Mouse (Mus musculus) cerebellum, adult 8-10 months (tissue): Measurements from ENCODE around the gene Tvp23b.

Source experiments
- DNase-seq: peaks from one replicate; pipeline ENCODE4 v3.0.0; 2022

Tvp23b gene

DNA sequence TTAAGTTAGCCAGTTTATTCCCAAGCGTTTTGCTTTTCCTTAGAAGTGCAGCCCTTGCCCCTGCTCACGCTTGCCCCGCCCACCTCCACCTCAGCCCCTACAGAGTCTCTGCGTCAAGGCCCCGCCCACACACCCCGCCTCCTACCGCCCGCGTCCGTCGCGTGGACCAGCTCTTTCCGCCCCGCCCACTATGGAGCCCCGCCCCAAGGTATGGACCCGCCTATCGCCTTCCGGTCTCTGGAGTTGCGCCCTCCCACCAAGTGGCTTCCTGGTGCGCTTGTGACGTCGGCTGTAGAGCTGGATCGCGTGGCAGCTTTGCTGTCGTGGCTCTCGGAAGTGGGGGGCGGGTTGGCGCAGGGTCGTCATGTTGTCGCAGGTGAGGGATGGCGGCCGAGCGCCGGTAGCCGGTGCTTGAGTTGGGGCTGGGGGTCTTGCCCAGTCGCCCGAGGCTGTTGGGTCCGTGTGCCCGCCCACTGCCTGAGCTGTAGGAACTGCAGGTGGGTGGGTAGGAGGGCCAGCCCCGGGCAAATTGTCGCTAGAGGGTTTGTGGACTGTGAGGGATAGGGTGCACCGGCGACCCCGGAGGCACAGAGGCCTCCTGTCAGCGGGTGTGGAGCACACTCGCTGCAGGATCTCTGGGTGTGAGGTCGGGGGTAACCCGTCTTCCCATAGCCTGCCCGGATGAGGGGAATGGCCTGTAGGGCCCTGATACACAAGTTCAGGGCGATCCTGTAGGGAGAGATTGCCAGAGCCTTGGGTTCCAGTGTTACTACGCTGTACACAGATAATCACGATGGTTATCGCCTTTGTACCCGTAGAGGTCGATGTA, at the start of gene Tvp23b:
Gene Tvp23b (plus strand): TSS at position 236 of the 829 bp plus-strand sequence.
- DNase-seq = peak; percentile 98

DNA sequence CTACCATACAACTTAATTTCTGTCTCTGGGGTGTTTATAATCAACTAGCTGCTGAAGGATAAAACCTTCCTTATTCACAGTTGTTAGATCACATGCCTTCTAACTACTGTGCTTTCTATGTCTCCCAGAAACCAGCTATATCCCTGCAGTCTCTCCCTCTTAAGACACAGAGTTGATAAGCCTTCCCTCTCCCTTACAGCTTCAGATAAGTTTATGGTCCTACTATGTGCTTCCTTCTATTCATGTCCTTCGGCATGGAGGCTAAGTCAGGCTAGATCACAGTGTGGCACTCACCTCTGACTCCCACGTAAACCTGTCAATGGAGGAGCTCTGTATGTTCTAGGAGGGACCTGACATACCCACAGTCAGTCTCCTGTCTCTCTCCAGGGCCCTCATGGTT, 48.9 kb upstream of the Tvp23b start:
- DNase-seq = no peak

DNA sequence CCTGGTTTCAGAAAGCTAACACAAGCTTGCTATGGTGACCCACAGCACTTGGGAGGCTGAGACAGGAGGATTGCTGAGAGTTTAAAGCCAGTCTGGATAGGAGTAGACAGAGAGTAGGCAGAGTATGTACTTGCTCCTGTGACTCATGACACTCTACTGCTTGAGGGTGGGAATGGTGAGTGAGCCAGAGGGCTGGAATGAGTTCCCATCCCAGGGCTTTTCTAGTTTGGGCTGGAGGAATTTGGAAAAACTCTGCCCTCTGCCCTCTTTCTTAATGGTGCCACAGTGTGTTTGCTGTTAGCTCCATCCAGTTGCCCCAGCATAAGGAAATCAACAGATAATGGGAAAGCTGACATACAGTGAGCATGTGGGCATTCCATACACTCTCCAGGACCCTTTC, 47.3 kb upstream of the Tvp23b start:
- no peak for DNase-seq

DNA sequence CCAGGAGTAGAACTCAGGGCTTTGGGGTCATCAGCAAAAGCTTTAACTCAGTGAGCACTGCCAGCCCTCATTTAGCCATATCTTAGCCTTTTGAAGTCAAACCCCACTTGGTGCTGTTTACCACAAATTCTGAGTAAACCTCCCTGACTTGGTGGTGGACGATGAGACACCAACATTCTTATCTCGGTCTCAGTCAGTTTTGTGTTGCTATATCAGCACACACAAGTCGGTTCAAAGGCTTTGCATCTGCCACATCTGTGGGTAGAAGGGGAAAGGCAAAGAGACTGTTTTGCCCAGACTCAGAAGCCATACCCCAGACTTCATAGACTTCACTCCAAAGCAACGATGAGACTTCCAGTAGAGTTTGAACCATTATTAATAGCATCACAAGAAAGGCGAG, 34.7 kb upstream of the Tvp23b start:
- DNase-seq = no peak

DNA sequence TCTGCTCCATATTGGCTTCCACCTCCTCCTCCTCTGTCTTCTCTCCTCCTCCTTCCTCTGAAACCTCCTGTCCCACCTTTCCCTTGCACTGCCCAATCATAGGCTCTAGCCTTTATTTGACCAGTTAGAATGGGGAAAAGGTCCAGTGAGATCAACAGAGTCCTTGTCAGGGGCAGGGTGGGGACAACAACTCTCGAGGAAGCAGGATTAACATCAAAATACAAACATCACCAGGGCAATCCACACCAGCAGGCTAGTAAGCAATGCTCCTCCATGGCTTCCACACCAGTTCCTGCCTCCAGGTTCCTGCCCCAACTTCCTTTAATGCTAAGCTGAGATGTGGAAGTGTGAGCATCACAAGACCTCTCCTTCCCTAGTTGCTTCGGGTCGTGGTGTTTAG, 33.5 kb upstream of the Tvp23b start:
- no peak for DNase-seq

DNA sequence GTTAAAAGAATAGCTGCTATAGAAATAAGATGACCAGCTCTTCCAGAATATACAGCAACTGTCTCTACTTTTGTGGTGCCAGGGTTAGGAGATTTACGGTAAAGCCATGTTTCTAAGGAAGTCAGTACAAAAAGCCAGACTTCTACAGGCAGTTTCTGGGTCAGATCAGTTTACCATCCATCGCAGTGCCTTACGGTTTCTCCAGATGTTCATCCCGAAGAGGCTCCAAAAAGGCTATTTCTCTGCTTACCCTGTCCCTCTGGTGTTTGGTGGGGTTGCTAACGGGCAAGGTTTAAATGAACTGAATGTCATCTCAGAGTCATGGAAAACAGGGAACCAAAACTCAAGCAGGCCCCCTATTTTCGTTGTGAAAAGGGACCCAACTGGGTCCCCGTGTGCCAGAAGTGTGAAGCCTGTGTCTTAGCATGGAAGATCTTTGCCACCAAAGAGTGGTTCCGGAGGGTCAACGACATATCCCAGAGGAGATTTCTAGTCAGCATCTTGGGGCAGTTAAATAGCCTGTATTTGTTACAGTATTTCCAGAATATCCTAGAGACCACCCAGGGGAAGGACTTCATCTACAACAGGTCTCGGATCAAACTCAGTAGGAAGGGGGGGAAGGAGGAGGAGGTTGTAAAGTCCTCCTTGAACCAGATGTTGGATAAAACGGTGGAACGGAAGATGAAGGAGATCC, 32.1 kb upstream of the Tvp23b start, which contains the start of gene Fbxw10:
Gene Fbxw10 (plus strand): TSS at position 109 of the 694 bp plus-strand sequence.
- DNase-seq = no peak

DNA sequence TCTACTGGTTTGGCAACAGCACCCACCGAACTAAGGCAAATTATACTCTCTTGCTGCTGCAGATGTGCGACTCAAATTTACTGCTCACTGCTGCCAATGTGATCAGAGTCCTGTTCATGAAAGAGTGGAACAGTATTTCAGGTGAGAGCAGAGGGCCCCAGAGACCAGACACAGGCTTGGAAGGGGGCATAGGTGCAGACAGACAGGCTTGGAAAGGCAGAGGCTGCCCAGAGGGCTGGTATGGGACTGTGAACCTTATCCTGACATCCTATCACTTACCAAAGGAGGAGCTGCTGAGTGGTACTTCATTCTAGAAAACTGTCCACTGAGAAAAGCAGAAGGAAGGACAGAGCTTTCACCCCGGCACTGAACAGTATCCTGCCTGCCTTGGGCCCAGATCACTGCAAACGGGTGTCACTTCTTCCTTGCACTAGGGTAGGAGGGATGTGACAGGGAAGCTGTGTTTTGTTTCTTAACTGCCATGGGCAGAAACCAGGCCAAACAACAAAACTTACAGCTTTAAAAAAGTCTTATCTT, 31.5 kb upstream of the Tvp23b start:
- DNase-seq = no peak

DNA sequence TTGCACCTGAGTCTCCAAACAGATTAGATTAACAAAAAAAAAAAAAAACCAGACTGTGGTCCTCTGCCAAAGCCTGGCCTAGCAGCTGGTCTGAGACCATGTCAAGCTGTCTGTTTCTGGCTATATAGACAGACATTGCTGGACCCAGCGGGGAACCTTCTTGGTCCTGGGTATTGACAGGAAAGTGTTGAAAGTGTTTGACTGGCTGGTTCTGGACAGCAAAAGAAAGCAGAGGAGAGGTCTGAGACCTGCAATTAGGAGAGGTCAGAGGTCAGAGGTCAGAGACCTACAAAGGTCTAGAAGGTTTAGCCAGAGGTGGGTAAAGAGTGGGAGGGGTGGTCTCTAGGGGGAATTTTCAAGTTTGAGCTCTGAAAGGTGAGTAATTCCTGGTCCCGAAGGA, 31.0 kb upstream of the Tvp23b start:
- no peak for DNase-seq

DNA sequence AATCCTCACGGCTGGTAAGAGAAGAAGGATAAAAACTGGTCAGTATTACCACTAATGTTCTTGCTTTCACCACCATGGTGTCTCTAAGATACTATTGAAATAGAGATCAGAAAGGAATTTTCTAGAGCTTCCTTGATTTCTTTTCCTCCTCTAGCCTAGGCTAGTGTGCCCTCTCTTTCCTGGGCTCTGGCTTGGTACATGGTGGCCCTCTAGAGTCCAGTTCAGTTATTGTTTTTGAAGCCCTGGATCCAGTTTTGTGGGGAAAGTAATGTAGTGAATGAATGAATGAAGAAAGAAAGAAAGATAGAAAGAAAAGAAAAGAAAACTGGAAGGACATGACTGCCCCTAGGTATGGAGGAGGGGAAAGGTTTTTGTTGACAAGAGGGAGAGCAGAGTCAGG, 28.1 kb upstream of the Tvp23b start:
- DNase-seq = peak; percentile 6

DNA sequence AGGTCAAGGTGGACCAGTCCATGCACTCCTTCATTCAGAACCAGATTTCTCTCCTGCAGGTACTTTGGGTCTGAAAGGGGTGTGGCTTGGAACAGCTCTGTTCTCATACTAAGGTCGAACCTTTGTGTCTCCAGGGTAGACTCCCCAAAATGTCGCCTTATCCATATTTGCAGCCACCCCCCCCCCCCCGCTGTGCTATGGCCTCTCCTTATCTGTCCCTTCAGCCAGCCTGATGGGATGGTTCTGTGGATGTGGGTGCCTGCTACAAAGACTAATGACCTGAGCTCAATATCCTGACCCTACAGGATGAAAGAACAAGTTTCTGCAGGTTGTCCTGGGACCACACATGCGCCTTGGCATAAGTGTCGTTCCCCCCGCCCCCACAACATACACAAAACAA, 25.9 kb upstream of the Tvp23b start:
- no peak for DNase-seq

DNA sequence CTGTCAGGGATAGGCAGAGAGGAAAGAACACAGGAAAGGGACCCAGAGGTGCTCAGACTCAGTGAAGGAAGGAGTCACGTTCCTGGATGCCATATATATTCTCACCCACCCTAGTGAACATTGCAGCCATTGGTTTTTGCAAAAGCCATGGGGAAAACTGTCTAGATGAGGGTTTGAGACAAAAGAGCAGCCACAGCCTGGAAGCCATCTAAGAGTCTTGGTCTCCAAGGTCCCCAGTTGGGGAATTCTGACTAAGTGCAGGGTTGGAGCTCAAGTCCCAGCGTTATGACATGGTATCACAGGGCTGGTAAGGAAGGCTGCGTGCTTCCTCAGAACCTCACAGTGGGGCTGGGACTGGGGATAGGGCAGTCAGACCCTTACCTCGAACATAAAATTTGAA, 13.7 kb upstream of the Tvp23b start:
- DNase-seq = no peak

DNA sequence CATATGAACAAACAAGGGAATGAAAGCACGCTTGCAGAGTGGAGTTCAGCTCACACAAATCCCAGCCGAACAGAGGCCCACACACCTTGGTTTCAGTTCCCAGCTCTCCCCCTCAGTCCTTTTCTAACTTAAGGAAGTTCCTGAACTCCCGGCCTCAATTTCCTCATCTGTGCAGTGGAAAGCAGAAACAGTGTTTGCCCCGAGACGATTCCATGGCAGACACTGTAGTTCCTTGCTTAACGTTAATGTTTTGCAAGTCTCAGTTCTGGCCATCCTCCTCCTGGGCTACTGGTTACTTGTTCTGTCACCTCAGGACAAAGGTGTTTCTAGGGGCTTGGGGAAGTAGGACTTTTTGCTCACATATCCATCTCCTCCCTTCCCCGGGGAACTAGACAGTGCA, 12.6 kb upstream of the Tvp23b start:
- DNase-seq = no peak

DNA sequence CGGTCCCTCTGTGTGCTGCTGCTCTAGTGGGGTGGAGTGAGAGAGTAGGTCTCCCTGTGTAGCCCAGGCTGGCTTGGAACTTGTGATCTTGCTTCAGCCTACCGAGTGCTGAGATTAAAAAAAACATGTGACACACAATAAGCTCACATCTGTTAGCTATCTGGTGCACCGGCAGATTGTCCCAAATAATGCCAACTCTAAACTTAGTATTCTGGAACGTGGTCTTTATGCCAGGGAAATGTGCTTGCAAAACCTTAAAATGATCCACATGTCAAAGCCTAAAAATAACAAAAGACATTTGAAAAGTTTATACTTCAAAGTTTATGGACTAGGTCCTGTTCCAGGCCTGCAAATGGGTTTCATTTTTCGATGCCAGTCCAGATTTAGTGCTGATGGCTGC, 10.1 kb upstream of the Tvp23b start:
- DNase-seq = no peak

DNA sequence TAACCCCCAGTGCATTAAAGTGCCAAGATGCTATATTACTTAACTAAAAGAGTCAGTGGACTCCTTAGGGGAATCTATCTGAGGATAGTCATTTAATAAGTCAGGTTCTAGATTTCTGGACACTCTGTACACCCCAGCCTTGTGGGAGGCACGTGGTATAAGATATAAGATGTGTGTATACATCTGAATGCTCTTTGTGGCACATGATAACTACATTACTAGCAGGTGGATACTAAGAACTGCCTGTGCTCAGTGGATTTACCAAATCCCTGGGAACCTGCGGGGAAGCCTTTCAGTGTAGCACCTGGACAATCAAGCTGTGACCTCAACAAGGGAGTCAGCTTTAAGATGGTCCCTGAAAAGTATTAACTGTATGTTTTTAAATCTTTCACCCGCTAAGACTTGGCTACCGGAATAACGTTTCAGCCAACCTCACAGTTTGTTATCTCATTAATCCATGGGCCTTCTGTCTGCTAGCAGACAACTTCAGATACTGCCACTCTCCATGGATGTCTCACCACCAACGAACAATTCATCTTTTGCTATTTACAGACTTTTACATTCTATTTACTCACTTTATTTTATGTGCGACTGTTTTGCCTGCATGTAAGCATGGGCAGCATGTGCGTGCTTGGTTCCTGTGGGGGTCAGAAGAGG, 9.4 kb upstream of the Tvp23b start:
- DNase-seq = no peak

DNA sequence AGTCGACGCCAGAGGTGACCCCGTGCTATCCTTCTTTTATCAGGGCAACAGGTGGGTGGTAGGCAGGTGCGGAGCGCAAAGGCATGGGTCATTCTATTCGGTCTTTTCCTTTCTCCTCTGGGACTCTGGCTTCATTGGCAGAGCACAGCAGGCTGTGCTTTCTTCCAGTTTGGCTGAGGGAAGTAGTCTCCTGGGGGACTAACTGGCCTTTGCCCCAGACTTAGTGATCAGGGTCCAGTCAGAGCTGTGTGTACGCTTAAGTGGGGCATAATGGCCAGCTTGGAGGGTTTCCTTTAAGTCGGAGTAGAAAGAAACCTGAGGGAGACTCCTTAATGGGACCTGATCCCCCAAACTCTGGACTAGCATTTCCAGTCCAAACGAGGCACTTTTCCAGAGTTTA, 5.8 kb upstream of the Tvp23b start:
- no peak for DNase-seq

DNA sequence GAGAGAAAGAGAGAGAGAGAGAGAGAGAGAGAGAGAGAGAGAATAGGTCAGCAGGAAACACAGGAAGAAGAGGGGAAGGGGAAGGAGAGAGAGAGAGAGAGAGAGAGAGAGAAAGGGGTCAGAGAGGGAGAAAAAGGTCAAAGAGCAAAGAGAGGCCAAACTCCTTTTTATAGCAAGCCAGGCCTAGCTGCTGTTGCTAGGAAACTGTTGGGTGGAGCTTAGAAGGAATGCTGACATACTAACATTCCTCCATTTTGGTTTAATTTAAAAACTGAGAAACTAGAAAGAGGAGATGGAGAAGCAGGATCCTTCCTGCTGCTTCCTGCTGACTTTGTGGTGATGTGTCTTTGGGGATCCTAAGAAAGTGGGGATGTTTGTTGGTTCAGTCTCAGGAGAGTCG, 3.6 kb upstream of the Tvp23b start:
- DNase-seq = no peak

DNA sequence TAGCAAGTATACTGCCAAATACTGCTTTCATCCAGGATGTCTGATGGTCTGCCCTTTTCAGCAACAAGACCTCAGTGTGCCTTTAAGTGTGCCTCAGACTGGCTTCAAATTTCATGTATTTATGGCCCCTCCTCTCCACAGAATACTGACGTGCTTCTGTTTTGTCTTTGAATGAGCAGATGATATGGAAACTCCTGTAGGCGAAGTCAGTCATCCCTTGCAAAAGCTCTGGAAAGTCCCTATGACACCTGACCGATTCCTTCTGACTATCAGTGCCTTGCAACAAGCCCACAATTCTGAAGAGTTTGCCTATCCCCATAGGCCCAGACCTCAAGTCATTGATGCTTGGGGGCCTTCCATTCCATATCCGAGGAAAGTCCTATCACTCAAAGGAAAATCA, 2.8 kb upstream of the Tvp23b start:
- DNase-seq = no peak

DNA sequence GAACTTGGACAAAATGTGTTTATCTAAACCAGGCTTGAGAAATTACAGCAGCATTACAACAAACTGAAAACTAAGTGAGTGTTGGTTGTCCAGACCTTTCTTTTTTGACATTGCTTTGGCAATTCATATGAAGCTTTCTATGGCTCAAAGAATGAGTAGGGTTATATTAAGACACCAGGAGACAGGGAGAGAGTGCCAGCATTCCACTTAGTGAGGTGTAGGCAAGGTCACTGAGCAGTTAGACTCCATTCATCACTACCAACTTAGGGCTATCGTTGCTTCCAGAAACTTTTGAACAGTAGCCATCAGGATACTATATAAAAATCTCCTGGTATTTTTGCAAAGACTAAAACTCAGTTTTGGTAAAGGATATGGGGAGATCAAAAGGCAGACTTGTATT, 1.9 kb upstream of the Tvp23b start:
- DNase-seq = no peak

DNA sequence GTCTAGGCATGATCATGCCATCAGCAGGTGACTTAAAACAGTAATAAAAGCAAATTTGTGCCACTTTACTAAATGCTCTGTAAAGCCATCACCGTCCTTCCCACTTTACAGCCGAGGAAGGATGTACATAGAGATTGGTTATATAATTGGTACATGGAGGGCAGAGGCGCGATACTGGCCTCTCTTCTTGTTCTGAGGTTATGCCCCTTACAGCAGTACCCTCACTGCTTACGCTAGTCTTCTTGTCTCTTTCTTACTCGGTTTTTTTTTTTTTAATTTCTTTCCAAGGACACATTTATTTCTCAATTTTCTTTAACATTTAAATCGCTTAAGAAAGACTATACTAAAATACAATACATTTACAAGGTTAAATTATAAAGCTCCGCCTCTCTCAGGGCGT, 527 bp upstream of the Tvp23b start:
- no peak for DNase-seq

DNA sequence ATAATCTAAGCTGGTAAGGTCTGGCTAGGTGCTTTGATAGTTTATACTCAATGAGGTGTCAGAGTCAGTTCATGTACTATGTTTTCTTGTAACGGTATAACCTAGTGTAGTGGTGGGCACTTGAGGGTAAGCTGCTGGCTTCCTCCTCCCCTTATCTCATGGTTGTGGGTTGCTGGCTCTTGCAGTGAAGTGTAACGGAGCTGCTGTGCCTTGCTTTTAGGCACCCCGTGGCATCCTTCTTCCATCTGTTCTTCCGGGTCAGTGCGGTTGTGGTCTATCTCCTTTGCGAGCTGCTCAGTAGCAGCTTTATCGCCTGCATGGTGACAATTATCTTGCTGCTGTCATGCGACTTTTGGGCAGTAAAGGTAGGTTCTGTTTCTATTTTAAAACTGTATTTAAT, 4.2 kb downstream of the Tvp23b start:
- no peak for DNase-seq

DNA sequence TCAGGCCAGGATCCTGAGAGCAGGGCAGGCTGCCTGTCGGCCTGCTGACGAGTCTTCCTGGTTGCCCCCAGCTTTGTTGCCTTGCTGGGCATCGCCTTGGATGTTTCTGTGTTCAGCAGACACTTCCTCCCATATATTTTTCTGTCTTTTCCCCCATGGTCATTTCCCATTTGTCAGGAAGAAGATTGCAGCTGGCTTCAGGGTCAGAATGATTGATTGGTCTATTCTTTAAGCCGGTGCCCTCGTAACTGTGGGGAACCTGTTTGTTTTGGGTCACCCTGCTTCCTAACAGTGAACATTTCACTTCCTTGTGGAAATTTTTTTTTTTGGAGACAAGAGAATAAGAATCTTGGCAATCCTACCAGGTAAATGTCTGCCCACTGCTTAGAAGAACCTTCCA, 6.1 kb downstream of the Tvp23b start:
- no peak for DNase-seq

DNA sequence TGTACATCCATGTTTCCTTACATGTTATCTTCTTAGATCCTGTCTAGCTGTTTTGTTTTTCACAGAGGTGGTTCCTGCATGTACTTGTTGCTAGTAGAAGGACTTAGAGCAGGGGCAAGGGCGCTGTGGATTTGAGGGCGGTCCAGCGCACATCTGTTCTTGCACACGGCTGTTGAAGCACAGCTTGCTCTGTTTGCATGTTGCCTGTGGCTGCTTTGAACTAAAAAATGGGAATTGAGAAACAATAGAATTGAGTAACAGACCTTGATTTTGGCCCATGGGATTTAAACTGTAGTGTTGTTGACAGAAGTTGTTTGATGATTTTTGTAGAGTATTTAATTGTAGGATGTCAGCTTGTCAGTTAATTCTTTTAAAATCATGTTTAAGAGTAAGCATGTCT, 11.5 kb downstream of the Tvp23b start:
- DNase-seq = no peak

DNA sequence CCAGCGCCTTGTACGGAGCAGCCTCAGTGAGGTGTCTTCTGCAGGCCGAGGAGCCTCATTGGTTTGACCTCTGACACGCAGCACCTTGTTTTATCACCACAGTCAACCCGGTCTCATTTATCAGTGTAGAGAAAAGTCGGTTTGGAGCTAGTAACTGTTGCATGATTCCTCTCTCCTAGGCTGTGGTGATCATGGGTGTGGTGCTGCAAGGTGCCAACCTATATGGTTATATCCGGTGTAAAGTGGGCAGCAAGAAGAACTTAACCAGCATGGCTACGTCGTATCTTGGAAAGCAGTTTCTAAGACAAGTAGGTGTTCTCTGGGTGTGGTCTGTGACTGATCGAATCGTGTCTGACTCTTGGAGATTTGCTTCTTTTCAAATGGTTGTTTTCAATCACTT, 12.5 kb downstream of the Tvp23b start:
- no peak for DNase-seq
